Mouse (Mus musculus): ENCODE results near the gene Zfand3. TPM values are rescaled to one million over a fixed set of nuclear protein-coding genes. Genes with fewer than 3 reads are reported as not detected.

Zfand3 gene
- polyA plus RNA-seq, 2 experiments = 9.6 to 19.2 TPM

GRCm38 (mm10) chr17:30063849-30064248 is 59.3 kb downstream of the Zfand3 start:
- H3K4me1 ChIP-seq (replicated peaks; ENCODE audit: control insufficient read depth in 2 of 2, insufficient read depth in 2 of 2, low read length in 1 of 2) = peaks cover 4 to 8% of the 10 kb centered on the region in 2 experiments
- DNase-seq (ENCODE audit: low read depth in 3 of 3, low spot score in 3 of 3) = no peak
- no peaks in the 10 kb centered on the region for H3K9me3 ChIP-seq (ENCODE audit: control insufficient read depth, low read length)
- no peaks in the 10 kb centered on the region for H3K27me3 ChIP-seq (ENCODE audit: control insufficient read depth, insufficient read depth, low read length)
- H3K27ac ChIP-seq = no peak overlapping the region
- TF ChIP-seq EP300 (IDR thresholded peaks at IDR 0.05; ENCODE audit: low read depth) (no peak), CTCF (IDR thresholded peaks at IDR 0.05; ENCODE audit: low read depth) (no peak)
- H3K4me3 ChIP-seq (ENCODE audit: insufficient read depth in 1 of 2, low read depth in 2 of 2, low read length in 2 of 2) = no peak overlapping the region
- 31% methylated on average over 3 of the region's 3 CpGs for WGBS (ENCODE audit: insufficient replicate concordance)
- no peak for ATAC-seq (ENCODE audit: insufficient read depth)
- H3K9ac ChIP-seq (replicated peaks) = no peak overlapping the region; the same call in 1 of the 2 replicates
- no peak overlapping the region for H3K4me2 ChIP-seq (ENCODE audit: low read depth)
- no peaks in the 10 kb centered on the region for H3K36me3 ChIP-seq (replicated peaks; ENCODE audit: control insufficient read depth, insufficient read depth, low read depth)

GRCm38 (mm10) chr17:30064746-30065145 is 60.2 kb downstream of the Zfand3 start:
- WGBS (ENCODE audit: insufficient replicate concordance) = 75% methylated on average over 4 of the region's 4 CpGs
- no peak overlapping the region for H3K4me2 ChIP-seq (ENCODE audit: low read depth)
- H3K9me3 ChIP-seq (ENCODE audit: control insufficient read depth, low read length) = no peaks in the 10 kb centered on the region
- ATAC-seq (ENCODE audit: insufficient read depth) (no peak), DNase-seq (ENCODE audit: low read depth in 3 of 3, low spot score in 3 of 3) (no peak)
- no peak overlapping the region for H3K27ac ChIP-seq
- no peaks in the 10 kb centered on the region for H3K27me3 ChIP-seq (ENCODE audit: control insufficient read depth, insufficient read depth, low read length)
- H3K9ac ChIP-seq (replicated peaks) = no peak overlapping the region
- no peak for TF ChIP-seq EP300 (IDR thresholded peaks at IDR 0.05; ENCODE audit: low read depth)
- TF ChIP-seq CTCF (IDR thresholded peaks at IDR 0.05; ENCODE audit: low read depth) = no peak
- H3K4me1 ChIP-seq (replicated peaks; ENCODE audit: control insufficient read depth in 2 of 2, insufficient read depth in 2 of 2, low read length in 1 of 2) = peaks cover 4 to 7% of the 10 kb centered on the region in 2 experiments
- no peaks in the 10 kb centered on the region for H3K36me3 ChIP-seq (replicated peaks; ENCODE audit: control insufficient read depth, insufficient read depth, low read depth)
- no peak overlapping the region for H3K4me3 ChIP-seq (ENCODE audit: insufficient read depth in 1 of 2, low read depth in 2 of 2, low read length in 2 of 2)

- Histone ChIP-seq H3K9ac (replicated peaks) (no peak overlapping the region), H3K9me3 (ENCODE audit: control insufficient read depth, low read length) (no peaks in the 10 kb centered on the region), H3K27me3 (ENCODE audit: control insufficient read depth, insufficient read depth, low read length) (no peaks in the 10 kb centered on the region), H3K4me3 (ENCODE audit: insufficient read depth in 1 of 2, low read depth in 2 of 2, low read length in 2 of 2) (no peak overlapping the region), H3K36me3 (replicated peaks; ENCODE audit: control insufficient read depth, insufficient read depth, low read depth) (no peaks in the 10 kb centered on the region), H3K4me2 (ENCODE audit: low read depth) (no peak overlapping the region), H3K27ac (no peak overlapping the region), H3K4me1 (replicated peaks; ENCODE audit: control insufficient read depth in 2 of 2, insufficient read depth in 2 of 2, low read length in 1 of 2) (0 out of 4 replicates have a peak, but pooled peaks cover 0 to 3% of the 10 kb centered on the region in 2 experiments)
- TF ChIP-seq EP300 (IDR thresholded peaks at IDR 0.05; ENCODE audit: low read depth) (no peak), CTCF (IDR thresholded peaks at IDR 0.05; ENCODE audit: low read depth) (no peak)
- WGBS (ENCODE audit: insufficient replicate concordance) = 77% methylated on average over 3 of the region's 3 CpGs
- no peak for ATAC-seq (ENCODE audit: insufficient read depth)
- DNase-seq (ENCODE audit: low read depth in 3 of 3, low spot score in 3 of 3) = no peak
These were observed 65.2 kb downstream of the Zfand3 start for GRCm38 (mm10) chr17:30069776-30070175.

- no peak for ATAC-seq (ENCODE audit: insufficient read depth)
- Histone ChIP-seq H3K36me3 (replicated peaks; ENCODE audit: control insufficient read depth, insufficient read depth, low read depth) (no peaks in the 10 kb centered on the region), H3K4me2 (ENCODE audit: low read depth) (no peak overlapping the region), H3K9ac (replicated peaks) (no peak overlapping the region), H3K27ac (no peak overlapping the region), H3K9me3 (ENCODE audit: control insufficient read depth, low read length) (no peaks in the 10 kb centered on the region), H3K27me3 (ENCODE audit: control insufficient read depth, insufficient read depth, low read length) (no peaks in the 10 kb centered on the region), H3K4me1 (replicated peaks; ENCODE audit: control insufficient read depth in 2 of 2, insufficient read depth in 2 of 2, low read length in 1 of 2) (peaks cover 0 to 6% of the 10 kb centered on the region in 2 experiments; a peak in 2 of 4 replicates), H3K4me3 (ENCODE audit: insufficient read depth in 1 of 2, low read depth in 2 of 2, low read length in 2 of 2) (no peak overlapping the region)
- TF ChIP-seq CTCF (IDR thresholded peaks at IDR 0.05; ENCODE audit: low read depth) (no peak), EP300 (IDR thresholded peaks at IDR 0.05; ENCODE audit: low read depth) (no peak)
- DNase-seq (ENCODE audit: low read depth in 3 of 3, low spot score in 3 of 3) = no peak
- 64% methylated on average over 5 of the region's 5 CpGs for WGBS (ENCODE audit: insufficient replicate concordance)
These were observed 66.1 kb downstream of the Zfand3 start for GRCm38 (mm10) chr17:30070631-30071030.

GRCm38 (mm10) chr17:30072613-30073012 is 68.1 kb downstream of the Zfand3 start:
- Histone ChIP-seq H3K27me3 (ENCODE audit: control insufficient read depth, insufficient read depth, low read length) (no peaks in the 10 kb centered on the region), H3K4me3 (ENCODE audit: insufficient read depth in 1 of 2, low read depth in 2 of 2, low read length in 2 of 2) (no peak overlapping the region), H3K9me3 (ENCODE audit: control insufficient read depth, low read length) (no peaks in the 10 kb centered on the region), H3K9ac (replicated peaks) (no peak overlapping the region), H3K27ac (no peak overlapping the region), H3K36me3 (replicated peaks; ENCODE audit: control insufficient read depth, insufficient read depth, low read depth) (no peaks in the 10 kb centered on the region), H3K4me2 (ENCODE audit: low read depth) (no peak overlapping the region), H3K4me1 (replicated peaks; ENCODE audit: control insufficient read depth in 2 of 2, insufficient read depth in 2 of 2, low read length in 1 of 2) (peaks cover 0 to 6% of the 10 kb centered on the region in 2 experiments; a peak in 2 of 4 replicates)
- no peak for DNase-seq (ENCODE audit: low read depth in 3 of 3, low spot score in 3 of 3)
- no peak for ATAC-seq (ENCODE audit: insufficient read depth)
- WGBS (ENCODE audit: insufficient replicate concordance) = 68% methylated on average over 3 of the region's 3 CpGs
- no peak for TF ChIP-seq EP300 (IDR thresholded peaks at IDR 0.05; ENCODE audit: low read depth)
- no peak for TF ChIP-seq CTCF (IDR thresholded peaks at IDR 0.05; ENCODE audit: low read depth)

All from liver, embryonic 14.5 days (tissue).